Mouse (Mus musculus): ENCODE measurements around the gene Senp3.
"Not testable (repeated sequence)": the region's sequence is repeated elsewhere in the genome, so short reads cannot be mapped to it uniquely, and the experiment has no call there.

The Senp3 gene

GRCm38 (mm10) chr11:69703814-69704612, 22.1 kb upstream of the Senp3 start:
- no peak for DNase-seq (ENCODE audit: low spot score)

DNA sequence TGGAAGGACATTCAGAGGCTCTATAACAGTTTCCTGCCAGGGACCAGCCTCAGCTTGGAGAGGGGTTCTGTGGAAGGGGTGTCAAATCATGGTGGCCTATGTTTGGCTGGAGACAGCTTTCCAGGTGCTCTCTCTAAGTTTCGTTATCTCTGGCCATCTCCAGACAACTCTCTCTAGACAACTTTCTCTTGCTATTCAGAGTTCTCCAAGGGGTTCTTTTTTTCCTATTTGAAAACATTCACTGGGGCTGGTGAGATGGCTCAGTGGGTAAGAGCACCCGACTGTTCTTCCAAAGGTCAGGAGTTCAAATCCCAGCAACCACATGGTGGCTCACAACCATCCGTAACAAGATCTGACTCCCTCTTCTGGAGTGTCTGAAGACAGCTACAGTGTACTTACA, 21.5 kb upstream of the Senp3 start:
- DNase-seq (ENCODE audit: low spot score), result not testable (repeated sequence)

DNA sequence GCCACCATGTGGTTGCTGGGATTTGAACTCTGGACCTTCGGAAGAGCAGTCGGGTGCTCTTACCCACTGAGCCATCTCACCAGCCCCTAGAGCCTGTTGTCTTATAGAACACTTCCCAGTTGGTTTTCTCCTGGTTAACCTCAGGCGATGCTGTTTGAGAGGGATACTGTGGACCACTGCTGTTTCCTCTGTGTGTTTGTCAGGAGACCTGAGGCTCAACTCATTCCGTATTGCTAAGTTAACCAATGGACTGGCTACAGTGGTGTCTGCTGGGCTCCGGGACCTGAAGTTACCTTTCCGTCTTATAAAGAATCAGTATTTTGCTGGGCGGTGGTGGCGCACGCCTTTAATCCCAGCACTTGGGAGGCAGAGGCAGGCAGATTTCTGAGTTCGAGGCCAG, 21.0 kb upstream of the Senp3 start:
- DNase-seq (ENCODE audit: low spot score), result not testable (repeated sequence)

GRCm38 (mm10) chr11:69699595-69699994, 17.7 kb upstream of the Senp3 start:
- no peak for DNase-seq (ENCODE audit: low spot score)

DNA sequence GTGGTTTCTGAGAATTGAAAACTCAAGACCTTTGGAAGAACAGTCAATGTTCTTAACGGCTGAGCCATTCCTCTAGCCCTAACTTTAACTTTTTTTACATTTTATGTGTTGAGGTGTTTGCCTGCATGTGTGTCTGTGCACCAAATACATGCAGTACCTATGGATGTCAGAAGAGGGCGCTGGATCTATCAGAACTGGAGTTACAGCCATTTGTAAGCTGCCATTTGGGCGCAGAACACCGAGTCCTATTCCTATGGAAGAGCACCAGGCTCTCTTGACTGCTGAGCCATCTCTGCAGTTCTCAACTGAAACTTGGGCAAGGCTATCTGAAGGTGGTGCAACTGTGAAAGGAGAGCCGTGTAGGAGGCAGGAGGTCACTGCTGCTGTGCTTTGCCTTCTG, 16.7 kb upstream of the Senp3 start:
- no peak for DNase-seq (ENCODE audit: low spot score)

DNA sequence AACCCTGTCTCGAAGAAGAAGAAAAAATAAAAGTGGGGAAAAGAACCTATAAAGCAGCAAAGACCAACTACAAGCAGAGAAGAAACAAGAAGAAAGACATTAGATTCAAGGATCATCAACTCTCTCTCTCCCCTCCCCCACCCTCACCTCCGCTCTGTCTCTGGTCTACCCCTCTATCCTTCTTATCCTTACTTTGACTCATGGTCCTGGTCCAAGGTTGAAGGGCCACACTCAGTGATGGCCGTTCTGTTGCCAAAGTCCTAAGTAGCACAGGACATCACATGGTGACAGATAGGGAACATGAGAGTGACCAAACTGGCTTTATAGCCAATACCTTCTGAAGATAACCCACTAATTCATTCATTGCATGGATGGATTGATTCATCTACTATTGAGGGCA, 15.5 kb upstream of the Senp3 start:
- no peak for DNase-seq (ENCODE audit: low spot score)

DNA sequence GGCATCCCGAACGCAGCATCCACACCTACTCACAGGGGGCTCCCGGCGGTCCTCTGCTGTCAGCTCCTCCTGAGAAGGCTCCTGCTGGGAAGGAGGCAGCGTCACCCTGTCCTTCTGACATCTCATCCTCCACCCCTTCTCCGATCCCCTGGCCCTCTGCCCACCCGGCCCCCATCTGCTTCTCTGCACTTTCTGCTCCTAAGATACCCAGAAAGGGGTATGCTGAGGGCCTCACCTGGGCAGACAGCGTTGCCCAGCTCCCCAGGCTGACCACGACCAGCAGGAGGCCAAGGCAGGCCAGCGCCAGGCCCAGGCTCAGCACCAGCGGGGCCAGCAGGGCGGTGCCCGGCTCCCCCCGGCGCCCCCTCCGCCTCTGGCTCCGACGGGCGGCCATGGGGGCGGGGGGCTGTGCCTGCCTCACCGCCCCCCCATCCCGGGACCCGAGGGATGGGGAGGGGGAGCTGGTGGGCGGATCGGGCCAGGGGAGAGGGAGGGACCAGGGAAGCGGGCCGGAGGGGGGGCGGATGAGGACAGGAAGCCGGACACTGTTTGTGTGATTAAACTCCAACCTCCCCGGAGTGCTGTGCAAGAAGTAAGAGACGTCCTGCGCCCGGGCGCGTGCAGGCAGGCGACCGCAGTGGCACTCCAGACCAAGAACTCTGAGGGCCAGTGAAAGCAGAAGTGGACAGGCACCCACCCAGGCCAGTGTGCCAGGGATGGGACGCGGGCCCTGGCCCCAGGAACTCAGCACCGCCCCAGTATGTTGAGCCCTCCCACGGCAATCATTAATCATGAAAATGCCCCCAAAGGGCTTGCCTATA, 13.7 kb upstream of the Senp3 start, which contains the start of the genes Tnfsf12 and Tnfsfm13:
Gene Tnfsf12 (minus strand): TSS at position 489 of the 821 bp plus-strand sequence.
Gene Tnfsfm13 (minus strand): TSS at position 738 of the 821 bp plus-strand sequence.
- DNase-seq (ENCODE audit: low spot score), result peak; percentile 58

DNA sequence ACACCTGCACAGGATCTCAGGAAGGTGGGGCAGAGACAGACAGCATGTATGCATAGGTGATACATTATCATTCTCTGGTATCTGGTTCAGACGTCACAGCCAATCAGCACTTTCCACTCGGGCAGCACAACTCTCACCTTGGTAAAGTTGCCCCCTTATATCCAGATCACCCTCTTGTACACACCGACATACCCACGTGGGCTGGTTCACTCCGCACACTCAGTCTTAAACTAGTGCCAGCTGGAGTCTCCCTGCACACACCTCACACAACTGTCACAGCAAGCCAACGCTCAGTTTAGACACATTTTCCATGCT, 13.1 kb upstream of the Senp3 start:
- DNase-seq (ENCODE audit: low spot score), result no peak

DNA sequence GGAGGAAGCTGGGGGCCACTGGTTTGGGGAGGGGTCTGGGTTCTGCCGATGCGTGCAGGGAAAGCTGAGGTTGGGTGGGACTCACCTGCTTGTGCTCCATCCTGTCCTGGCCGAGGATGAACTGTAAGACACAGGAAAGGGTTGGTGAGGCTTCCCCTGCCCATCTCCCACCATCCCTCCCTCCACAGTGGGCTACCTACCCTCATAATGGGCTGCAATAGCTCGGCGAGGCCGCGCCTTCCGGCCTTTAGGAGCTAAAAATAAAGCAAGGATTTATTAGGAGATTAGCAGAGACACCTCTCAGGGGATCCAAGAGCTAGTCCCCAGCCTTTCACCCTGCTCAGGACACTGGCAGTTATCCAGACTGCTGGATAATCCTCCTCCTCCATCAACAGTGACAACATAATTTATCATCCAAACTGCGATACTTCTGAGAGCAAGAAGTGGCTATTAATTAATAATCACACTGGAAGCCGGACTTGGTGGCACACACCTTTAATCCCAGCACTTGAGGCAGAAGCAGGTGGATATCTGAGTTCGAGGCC, 11.6 kb upstream of the Senp3 start:
- DNase-seq (ENCODE audit: low spot score), result no peak

- no peak for DNase-seq (ENCODE audit: low spot score)
Observed at GRCm38 (mm10) chr11:69692863-69693262, 11.0 kb upstream of the Senp3 start.

DNA sequence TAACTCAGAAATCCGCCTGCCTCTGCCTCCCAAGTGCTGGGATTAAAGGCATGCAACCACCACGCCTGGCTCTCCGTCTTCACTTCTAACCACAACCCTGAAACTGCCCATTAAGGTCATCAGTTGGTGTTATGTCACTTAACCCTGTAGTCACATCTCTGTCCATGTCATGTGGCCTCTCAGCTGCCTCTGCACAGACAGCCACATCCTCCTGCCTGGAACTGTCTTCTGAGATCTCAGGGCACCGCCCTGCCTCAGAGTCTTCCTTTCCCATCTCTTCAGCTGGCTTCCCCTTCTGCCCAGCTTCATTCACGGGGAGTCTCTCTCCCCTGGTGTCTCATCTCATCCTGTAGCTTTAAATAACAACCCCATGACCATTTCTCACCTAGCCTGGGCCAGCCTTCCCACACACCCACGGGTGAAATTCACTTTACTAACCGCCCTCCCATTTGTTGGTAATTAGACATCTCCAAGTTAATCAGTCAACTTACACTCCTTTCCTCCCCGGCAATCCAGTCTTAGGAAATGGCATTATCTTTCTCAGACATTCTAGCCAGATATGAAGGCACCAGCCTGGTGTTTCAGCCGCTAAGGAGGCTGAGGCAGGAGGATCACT, 10.4 kb upstream of the Senp3 start:
- no peak for DNase-seq (ENCODE audit: low spot score)

DNA sequence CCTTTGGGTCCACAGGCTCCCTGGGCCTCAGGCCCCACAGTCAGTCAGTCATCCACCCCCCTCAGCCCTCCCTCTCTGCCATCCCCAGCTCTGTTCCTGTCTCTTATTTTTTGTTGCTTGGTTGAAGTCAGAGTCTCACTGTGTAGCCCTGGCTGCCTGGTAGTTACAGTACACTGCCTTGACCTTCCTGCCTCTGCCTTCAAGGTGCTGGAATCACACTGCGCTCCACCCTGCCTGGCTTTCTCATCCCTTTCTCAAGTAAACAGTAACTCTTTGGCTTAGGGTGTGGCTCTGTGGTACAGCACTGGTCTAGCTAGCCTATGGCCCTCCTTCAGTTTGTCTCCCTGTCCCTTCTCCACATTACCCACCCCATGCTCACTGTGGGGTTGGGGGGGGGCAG, 8.0 kb upstream of the Senp3 start:
- DNase-seq (ENCODE audit: low spot score), result no peak

- DNase-seq (ENCODE audit: low spot score), result no peak
Observed at GRCm38 (mm10) chr11:69687061-69687460, 5.2 kb upstream of the Senp3 start.

GRCm38 (mm10) chr11:69686377-69686776, 4.5 kb upstream of the Senp3 start:
- no peak for DNase-seq (ENCODE audit: low spot score)

GRCm38 (mm10) chr11:69685526-69686148, 3.8 kb upstream of the Senp3 start, which contains the start of gene Tnfsf13:
Gene Tnfsf13 (minus strand): TSS chr11:69685784.
- peak; percentile 96 for DNase-seq (ENCODE audit: low spot score)

- DNase-seq (ENCODE audit: low spot score), result no peak
Observed at GRCm38 (mm10) chr11:69684936-69685335, 3.1 kb upstream of the Senp3 start.

- DNase-seq (ENCODE audit: low spot score), result no peak
Observed at GRCm38 (mm10) chr11:69684128-69684745, 2.4 kb upstream of the Senp3 start.

- no peak for DNase-seq (ENCODE audit: low spot score)
Observed at GRCm38 (mm10) chr11:69683576-69683975, 1.7 kb upstream of the Senp3 start.

- DNase-seq (ENCODE audit: low spot score), result peak; percentile 89
Observed at GRCm38 (mm10) chr11:69682840-69683533, 1.1 kb upstream of the Senp3 start.

GRCm38 (mm10) chr11:69682209-69682839, 440 bp upstream of the Senp3 start:
- no peak for DNase-seq (ENCODE audit: low spot score)
